Mouse (Mus musculus) intestine, embryonic 15.5 days (tissue): ENCODE data around the gene Fig4. TPM values are rescaled to one million over a fixed set of nuclear protein-coding genes. Genes with fewer than 3 reads are reported as not detected.

Experiments
- ATAC-seq: fragments of 200-750 bp; cut with Nextera tagmentation; 2 replicates; pipeline ENCODE4 v1.8.0; 2017; ENCODE audit warnings: moderate TSS enrichment, moderate library complexity
- H3K27ac ChIP-seq: fragments of 300-500 bp; sonication (generic); 2 replicates; pipeline ENCODE4 v1.5.1; 2015; ENCODE audit warnings: mild to moderate bottlenecking, inconsistent platforms
- H3K27me3 ChIP-seq: fragments of 300-500 bp; sonication (generic); replicated peaks from 2 replicates; pipeline ENCODE4 v1.6.1; 2015; ENCODE audit warnings: inconsistent platforms
- H3K36me3 ChIP-seq: fragments of 300-500 bp; sonication (generic); 2 replicates; pipeline ENCODE4 v1.6.1; 2015; ENCODE audit warnings: inconsistent platforms
- H3K4me1 ChIP-seq: fragments of 300-500 bp; sonication (generic); replicated peaks from 2 replicates; pipeline ENCODE4 v1.6.1; 2015; ENCODE audit warnings: inconsistent platforms
- H3K4me2 ChIP-seq: fragments of 300-500 bp; sonication (generic); replicated peaks from 2 replicates; pipeline ENCODE4 v1.6.1; 2015; ENCODE audit warnings: mild to moderate bottlenecking, inconsistent platforms
- H3K4me3 ChIP-seq: fragments of 300-500 bp; sonication (generic); replicated peaks from 2 replicates; pipeline ENCODE4 v1.5.1; 2015; ENCODE audit warnings: inconsistent platforms
- H3K9ac ChIP-seq: fragments of 300-500 bp; sonication (generic); 2 replicates; pipeline ENCODE4 v1.6.1; 2015; ENCODE audit warnings: inconsistent platforms
- H3K9me3 ChIP-seq: fragments of 300-500 bp; sonication (generic); 2 replicates; pipeline ENCODE4 v1.6.1; 2016; ENCODE audit warnings: inconsistent platforms
- WGBS: fragments of 180-500 bp; shearing (Covaris S2); methylation state at CpG from one replicate; pipeline ENCODE4 v1.1.7; 2015; 5-methylcytosine and 5-hydroxymethylcytosine counted together
- polyA plus RNA-seq: library from polyadenylated mRNA; unstranded; fragments of >200 nt; fragmentation: Nextera tagmentation; extraction: Ambion mirVana; gene quantifications from 2 replicates; pipeline ENCODE4 v1.2.1, GENCODE M21; 2015

Fig4 gene
- polyA plus RNA-seq, 1 experiment from 2014 or later = 20.2 TPM

GRCm38 (mm10) chr10:41235159-41235558 lies 67.9 kb downstream of the Fig4 start:
- Histone ChIP-seq H3K27ac (no peak overlapping the region), H3K4me1 (no peaks in the 10 kb centered on the region), H3K9me3 (no peaks in the 10 kb centered on the region), H3K36me3 (no peaks in the 10 kb centered on the region), H3K4me2 (no peak overlapping the region), H3K27me3 (no peaks in the 10 kb centered on the region), H3K4me3 (no peak overlapping the region), H3K9ac (no peak overlapping the region)
- ATAC-seq = no peak
- 91% methylated on average over 2 of the region's 2 CpGs for WGBS

- no peak overlapping the region for H3K27ac ChIP-seq
- 73% methylated on average over 9 of the region's 9 CpGs for WGBS
- no peak overlapping the region for H3K4me3 ChIP-seq
- no peaks in the 10 kb centered on the region for H3K4me1 ChIP-seq
- no peaks in the 10 kb centered on the region for H3K27me3 ChIP-seq
- no peak overlapping the region for H3K4me2 ChIP-seq
- no peak for ATAC-seq
- no peaks in the 10 kb centered on the region for H3K36me3 ChIP-seq
- H3K9ac ChIP-seq = no peak overlapping the region
- H3K9me3 ChIP-seq = no peaks in the 10 kb centered on the region
Observed at GRCm38 (mm10) chr10:41234552-41234951, 68.5 kb downstream of the Fig4 start.

GRCm38 (mm10) chr10:41233140-41233539 lies 69.9 kb downstream of the Fig4 start:
- Histone ChIP-seq H3K27me3 (no peaks in the 10 kb centered on the region), H3K4me1 (no peaks in the 10 kb centered on the region), H3K4me3 (no peak overlapping the region), H3K27ac (no peak overlapping the region), H3K36me3 (no peaks in the 10 kb centered on the region), H3K9me3 (no peaks in the 10 kb centered on the region), H3K9ac (no peak overlapping the region), H3K4me2 (no peak overlapping the region)
- WGBS = 78% methylated on average over 6 of the region's 6 CpGs
- ATAC-seq = no peak

- 89% methylated on average over 6 of the region's 6 CpGs for WGBS
- Histone ChIP-seq H3K9me3 (no peaks in the 10 kb centered on the region), H3K27me3 (no peaks in the 10 kb centered on the region), H3K4me1 (no peaks in the 10 kb centered on the region), H3K4me3 (no peak overlapping the region), H3K4me2 (no peak overlapping the region), H3K27ac (no peak overlapping the region), H3K36me3 (no peaks in the 10 kb centered on the region), H3K9ac (no peak overlapping the region)
- no peak for ATAC-seq
Observed at GRCm38 (mm10) chr10:41231163-41231835, 71.8 kb downstream of the Fig4 start.

- no peaks in the 10 kb centered on the region for H3K36me3 ChIP-seq
- no peaks in the 10 kb centered on the region for H3K4me1 ChIP-seq
- H3K9ac ChIP-seq = no peak overlapping the region
- no peak overlapping the region for H3K4me2 ChIP-seq
- no peak overlapping the region for H3K4me3 ChIP-seq
- H3K27me3 ChIP-seq = no peaks in the 10 kb centered on the region
- H3K9me3 ChIP-seq = no peaks in the 10 kb centered on the region
- no peak overlapping the region for H3K27ac ChIP-seq
- ATAC-seq = no peak
- 92% methylated on average over 7 of the region's 7 CpGs for WGBS
Observed at GRCm38 (mm10) chr10:41227626-41228025, 75.4 kb downstream of the Fig4 start.

- no peaks in the 10 kb centered on the region for H3K4me1 ChIP-seq
- no peak for ATAC-seq
- WGBS = 65% methylated on average over 4 of the region's 4 CpGs
Observed at GRCm38 (mm10) chr10:41223499-41223898, 79.6 kb downstream of the Fig4 start.

GRCm38 (mm10) chr10:41221204-41221603 lies 81.9 kb downstream of the Fig4 start:
- WGBS = 86% methylated on average over 4 of the region's 4 CpGs
- no peaks in the 10 kb centered on the region for H3K27me3 ChIP-seq
- ATAC-seq = no peak
- no peaks in the 10 kb centered on the region for H3K36me3 ChIP-seq
- H3K4me3 ChIP-seq = no peak overlapping the region
- no peak overlapping the region for H3K9ac ChIP-seq
- H3K4me1 ChIP-seq = no peaks in the 10 kb centered on the region
- H3K27ac ChIP-seq = no peak overlapping the region
- no peaks in the 10 kb centered on the region for H3K9me3 ChIP-seq
- H3K4me2 ChIP-seq = no peak overlapping the region

More at GRCm38 (mm10) chr10:41223499-41223898, 79.6 kb downstream of the Fig4 start:
- H3K27ac ChIP-seq = no peak overlapping the region
- H3K4me2 ChIP-seq = no peak overlapping the region
- H3K9me3 ChIP-seq = no peaks in the 10 kb centered on the region
- no peaks in the 10 kb centered on the region for H3K27me3 ChIP-seq
- no peak overlapping the region for H3K4me3 ChIP-seq
- H3K9ac ChIP-seq = no peak overlapping the region
- H3K36me3 ChIP-seq = no peaks in the 10 kb centered on the region

GRCm38 (mm10) chr10:41218897-41219296 lies 84.2 kb downstream of the Fig4 start:
- Histone ChIP-seq H3K4me3 (no peak overlapping the region), H3K9ac (no peak overlapping the region), H3K27ac (no peak overlapping the region), H3K27me3 (no peaks in the 10 kb centered on the region), H3K4me2 (no peak overlapping the region), H3K9me3 (no peaks in the 10 kb centered on the region), H3K4me1 (no peaks in the 10 kb centered on the region), H3K36me3 (no peaks in the 10 kb centered on the region)
- ATAC-seq = no peak
- 90% methylated on average over 10 of the region's 10 CpGs for WGBS

GRCm38 (mm10) chr10:41214083-41214482 lies 89.0 kb downstream of the Fig4 start:
- no peaks in the 10 kb centered on the region for H3K9me3 ChIP-seq
- no peak overlapping the region for H3K4me2 ChIP-seq
- ATAC-seq = no peak
- H3K27me3 ChIP-seq = no peaks in the 10 kb centered on the region
- H3K27ac ChIP-seq = no peak overlapping the region
- H3K4me3 ChIP-seq = no peak overlapping the region
- no peak overlapping the region for H3K9ac ChIP-seq
- no peaks in the 10 kb centered on the region for H3K4me1 ChIP-seq
- H3K36me3 ChIP-seq = no peaks in the 10 kb centered on the region
- 82% methylated on average over 3 of the region's 3 CpGs for WGBS

GRCm38 (mm10) chr10:41209538-41209937 lies 93.5 kb downstream of the Fig4 start:
- Histone ChIP-seq H3K4me2 (no peak overlapping the region), H3K4me3 (no peak overlapping the region), H3K9ac (no peak overlapping the region), H3K4me1 (no peaks in the 10 kb centered on the region), H3K27ac (no peak overlapping the region), H3K36me3 (no peaks in the 10 kb centered on the region), H3K9me3 (no peaks in the 10 kb centered on the region), H3K27me3 (no peaks in the 10 kb centered on the region)
- ATAC-seq = peak; percentile 63; the same call in 1 of the 2 replicates
- 53% methylated on average over 4 of the region's 4 CpGs for WGBS

- H3K4me3 ChIP-seq = no peak overlapping the region
- 63% methylated on average over 6 of the region's 6 CpGs for WGBS
- peak; percentile 78; the same call in 1 of the 2 replicates for ATAC-seq
Observed at GRCm38 (mm10) chr10:41208860-41209377, 94.1 kb downstream of the Fig4 start.

GRCm38 (mm10) chr10:41205647-41206046 lies 97.4 kb downstream of the Fig4 start:
- Histone ChIP-seq H3K27ac (no peak overlapping the region), H3K9me3 (no peaks in the 10 kb centered on the region), H3K36me3 (no peaks in the 10 kb centered on the region), H3K4me2 (no peak overlapping the region), H3K4me1 (no peaks in the 10 kb centered on the region), H3K27me3 (no peaks in the 10 kb centered on the region), H3K9ac (no peak overlapping the region), H3K4me3 (no peak overlapping the region)
- 66% methylated on average over 2 of the region's 2 CpGs for WGBS
- no peak for ATAC-seq

More at GRCm38 (mm10) chr10:41208860-41209377, 94.1 kb downstream of the Fig4 start:
- Histone ChIP-seq H3K36me3 (no peaks in the 10 kb centered on the region), H3K27ac (no peak overlapping the region), H3K9ac (no peak overlapping the region), H3K9me3 (no peaks in the 10 kb centered on the region), H3K4me2 (no peak overlapping the region), H3K27me3 (no peaks in the 10 kb centered on the region), H3K4me1 (no peaks in the 10 kb centered on the region)
